Mouse (Mus musculus) fibroblast of lung, adult 2 months (primary cell): ENCODE data around the gene Lingo2.
A peak's percentile ranks its signal among the peaks of the same experiment; 100 is the strongest.
"Not testable (repeated sequence)": the region's sequence is repeated elsewhere in the genome, so short reads cannot be mapped to it uniquely, and the experiment has no call there.

ENCODE experiments used
- DNase-seq: peaks from one replicate; pipeline ENCODE4 v3.0.0-alpha.2; 2011; ENCODE audit warnings: low read depth

Gene Lingo2

GRCm38 (mm10) chr4:36078910-36079525 lies 872.5 kb downstream of the Lingo2 start:
- no peak for DNase-seq

- not testable (repeated sequence) for DNase-seq
These were observed 886.8 kb downstream of the Lingo2 start for GRCm38 (mm10) chr4:36064701-36065100.

GRCm38 (mm10) chr4:36052791-36053376 lies 898.7 kb downstream of the Lingo2 start:
- DNase-seq, result no peak

GRCm38 (mm10) chr4:36040361-36040760 lies 911.2 kb downstream of the Lingo2 start:
- DNase-seq, result no peak

GRCm38 (mm10) chr4:36038742-36039141 lies 912.8 kb downstream of the Lingo2 start:
- DNase-seq, result no peak

- no peak for DNase-seq
These were observed 919.5 kb downstream of the Lingo2 start for GRCm38 (mm10) chr4:36032039-36032438.

- no peak for DNase-seq
These were observed 937.4 kb downstream of the Lingo2 start for GRCm38 (mm10) chr4:36014181-36014580.

- DNase-seq, result no peak
These were observed 959.4 kb downstream of the Lingo2 start for GRCm38 (mm10) chr4:35992005-35992763.

GRCm38 (mm10) chr4:35986012-35986411 lies 965.5 kb downstream of the Lingo2 start:
- no peak for DNase-seq

- no peak for DNase-seq
These were observed 988.0 kb downstream of the Lingo2 start for GRCm38 (mm10) chr4:35963532-35963931.

GRCm38 (mm10) chr4:35951894-35952293 lies 999.7 kb downstream of the Lingo2 start:
- DNase-seq, result no peak

GRCm38 (mm10) chr4:35951251-35951650 lies 1000.3 kb downstream of the Lingo2 start:
- no peak for DNase-seq

GRCm38 (mm10) chr4:35934056-35934661 lies 1017.4 kb downstream of the Lingo2 start:
- DNase-seq, result no peak

- DNase-seq, result no peak
These were observed 1023.8 kb downstream of the Lingo2 start for GRCm38 (mm10) chr4:35927722-35928121.

GRCm38 (mm10) chr4:35917453-35917852 lies 1034.1 kb downstream of the Lingo2 start:
- DNase-seq, result no peak

- DNase-seq, result no peak
These were observed 1053.6 kb downstream of the Lingo2 start for GRCm38 (mm10) chr4:35897769-35898564.

GRCm38 (mm10) chr4:35885591-35886542 lies 1065.7 kb downstream of the Lingo2 start:
- DNase-seq, result no peak

GRCm38 (mm10) chr4:35884946-35885460 lies 1066.5 kb downstream of the Lingo2 start:
- peak; percentile 3 for DNase-seq

GRCm38 (mm10) chr4:35846518-35846917 lies 1105.0 kb downstream of the Lingo2 start:
- no peak for DNase-seq

- no peak for DNase-seq
These were observed 1106.4 kb downstream of the Lingo2 start for GRCm38 (mm10) chr4:35845140-35845539.

- DNase-seq, result no peak
These were observed 1107.0 kb downstream of the Lingo2 start for GRCm38 (mm10) chr4:35844518-35844917.
